Mouse (Mus musculus) liver, postnatal 0 days (tissue): Measurements from ENCODE around the gene Acrbp.

Experiments
- CTCF ChIP-seq: sonication (generic); IDR thresholded peaks from 2 replicates; pipeline ENCODE4 v1.5.1; 2016; ENCODE audit warnings: antibody characterized with exemption, low read depth
- EP300 ChIP-seq: IDR thresholded peaks from 2 replicates; pipeline ENCODE4 v1.6.1; 2016; ENCODE audit warnings: antibody characterized with exemption, low read depth, mild to moderate bottlenecking

GRCm38 (mm10) chr6:125097951-125098350 lies 48.5 kb downstream of the Acrbp start:
- TF ChIP-seq EP300 = no peak
- no peak for TF ChIP-seq CTCF
